Mouse (Mus musculus): ENCODE data around the gene Hlf.

Hlf gene

DNA sequence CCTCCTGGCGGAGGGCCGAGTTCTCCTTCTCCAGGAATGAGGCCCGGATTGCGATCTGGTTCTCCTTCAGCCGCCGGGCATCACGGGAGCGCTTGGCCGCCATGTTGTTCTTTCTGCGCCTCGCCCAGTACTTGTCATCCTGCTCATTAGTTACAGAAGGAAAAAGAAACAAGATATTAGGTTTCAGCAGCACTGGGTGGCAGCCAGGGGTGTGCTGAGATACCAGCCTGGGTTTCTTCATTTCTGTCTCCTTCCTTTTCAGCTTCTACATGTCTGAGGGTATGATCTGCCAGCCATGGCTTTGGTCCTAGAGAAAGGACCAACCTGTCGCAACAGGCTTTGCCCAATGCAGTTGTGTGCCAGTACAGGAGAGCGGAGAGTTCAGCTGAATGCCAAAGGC, 49.9 kb downstream of the Hlf start:
- DNase-seq (ENCODE audit: low spot score): no peak

DNA sequence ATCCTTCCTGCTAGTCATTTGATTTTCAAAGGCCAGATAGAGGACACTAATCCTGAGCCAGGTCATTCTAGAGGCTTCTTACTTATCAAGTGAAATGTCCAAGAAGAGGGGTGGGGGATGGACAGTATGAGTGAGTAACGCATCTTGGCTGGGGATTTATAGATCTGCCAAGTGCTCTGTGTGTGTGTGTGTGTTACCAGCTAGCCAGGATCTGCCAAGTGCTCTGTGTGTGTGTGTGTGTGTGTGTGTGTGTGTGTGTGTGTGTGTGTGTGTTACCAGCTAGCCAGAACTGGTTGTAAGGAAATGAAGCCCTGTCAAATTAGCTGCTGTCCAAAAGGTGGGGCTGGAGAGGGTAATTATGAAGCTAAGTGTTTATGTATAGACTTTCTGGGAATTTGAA, 55.9 kb downstream of the Hlf start:
- DNase-seq (ENCODE audit: low spot score): no peak

DNA sequence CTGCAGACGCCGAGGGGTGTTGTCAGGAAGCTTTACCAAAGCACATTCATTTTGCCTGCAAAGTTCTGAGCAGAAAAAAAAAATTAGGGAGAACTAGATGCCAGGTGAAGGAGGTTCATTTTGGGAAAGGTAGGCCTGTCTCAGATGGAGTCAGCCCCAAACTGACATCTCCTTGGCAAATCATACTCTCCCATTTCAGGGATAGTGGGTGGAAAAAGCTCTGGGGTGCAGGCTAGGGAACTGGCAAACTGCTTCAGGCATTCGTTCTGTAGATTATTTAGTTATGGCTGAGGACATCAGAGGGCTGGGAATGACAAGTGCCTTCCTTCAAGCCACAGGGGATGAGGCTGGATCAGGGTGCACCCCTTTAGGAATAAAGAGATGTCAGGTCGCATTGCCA, 58.0 kb downstream of the Hlf start:
- DNase-seq (ENCODE audit: low spot score): no peak

DNA sequence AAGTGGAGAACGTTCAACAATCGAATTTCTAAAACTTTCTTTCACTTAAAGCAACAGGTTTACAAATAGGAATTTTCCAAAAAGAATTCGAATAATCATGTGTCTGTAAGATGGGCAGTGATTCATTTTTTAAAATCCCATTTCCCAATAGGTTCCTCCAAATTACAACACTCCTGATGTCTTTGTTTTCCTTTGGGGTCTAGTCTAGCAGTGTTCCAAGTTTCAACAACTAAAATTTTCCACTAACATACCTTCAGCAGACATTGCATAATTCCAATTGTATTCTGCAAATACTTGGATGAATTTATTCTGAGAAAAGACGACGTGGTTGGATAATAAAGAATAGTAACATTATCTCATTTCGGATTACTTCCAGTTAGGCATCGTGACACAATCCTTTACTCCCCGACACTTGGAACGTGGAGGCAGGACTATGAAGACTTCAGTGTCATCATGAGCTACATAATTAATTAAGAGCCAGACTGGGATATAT, 60.4 kb downstream of the Hlf start:
- DNase-seq (ENCODE audit: low spot score): peak; percentile 19

DNA sequence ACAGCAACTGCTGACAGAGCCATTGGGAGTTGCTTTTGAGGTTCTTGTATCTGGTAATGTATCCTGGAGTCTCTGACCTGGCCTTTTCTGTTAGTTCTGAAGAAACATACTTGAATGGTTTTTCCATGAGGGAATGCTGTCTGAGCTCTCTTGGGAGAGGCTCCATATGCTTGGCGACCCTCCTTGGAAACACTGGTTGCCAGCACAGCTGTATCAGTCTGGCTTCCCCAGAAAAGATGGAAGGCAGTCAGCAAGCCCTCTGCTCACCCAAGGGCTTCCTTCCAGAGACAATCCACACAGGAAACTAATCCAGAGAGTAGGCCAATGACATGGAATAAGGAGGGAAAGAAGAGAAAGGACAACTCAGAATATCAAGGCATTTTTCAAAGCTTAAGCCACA, 63.9 kb downstream of the Hlf start:
- DNase-seq (ENCODE audit: low spot score): peak; percentile 11

DNA sequence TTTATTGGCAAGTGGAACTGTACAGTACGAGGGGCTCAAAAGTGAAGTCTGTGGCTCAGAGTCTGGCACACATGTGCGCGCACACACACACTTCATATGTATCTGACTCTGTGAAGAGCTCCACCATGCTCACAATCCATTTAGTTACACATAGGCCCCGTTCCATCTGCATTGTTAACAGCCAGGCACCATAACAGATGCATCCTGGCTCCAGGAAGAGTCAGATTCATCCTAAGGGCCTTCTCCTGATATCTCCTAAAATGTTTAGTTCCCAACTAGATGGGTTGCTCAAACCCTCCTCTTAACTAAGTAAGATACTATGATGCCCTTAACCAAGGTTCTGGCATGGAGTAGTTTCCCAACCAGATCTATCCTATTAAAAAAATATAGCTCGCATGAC, 64.5 kb downstream of the Hlf start:
- no peak for DNase-seq (ENCODE audit: low spot score)

DNA sequence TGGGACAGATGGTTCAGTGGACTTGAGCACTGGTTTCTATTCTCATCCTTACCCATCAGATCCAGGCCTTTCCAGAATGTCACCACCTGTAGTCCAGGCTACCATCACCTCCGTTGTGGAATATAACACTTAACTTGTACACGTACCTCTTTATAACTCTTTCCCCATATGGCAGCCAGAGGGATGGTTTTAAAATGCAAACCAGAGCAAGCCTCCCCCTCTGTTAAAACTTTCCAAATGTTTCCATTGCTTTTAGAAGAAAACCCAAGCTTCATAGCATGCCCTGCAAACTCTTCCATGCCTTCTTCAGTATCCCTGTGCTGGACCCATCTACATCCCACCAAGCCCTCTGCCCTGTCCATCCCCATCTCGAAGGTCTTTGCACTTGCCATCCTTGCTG, 66.1 kb downstream of the Hlf start:
- no peak for DNase-seq (ENCODE audit: low spot score)

DNA sequence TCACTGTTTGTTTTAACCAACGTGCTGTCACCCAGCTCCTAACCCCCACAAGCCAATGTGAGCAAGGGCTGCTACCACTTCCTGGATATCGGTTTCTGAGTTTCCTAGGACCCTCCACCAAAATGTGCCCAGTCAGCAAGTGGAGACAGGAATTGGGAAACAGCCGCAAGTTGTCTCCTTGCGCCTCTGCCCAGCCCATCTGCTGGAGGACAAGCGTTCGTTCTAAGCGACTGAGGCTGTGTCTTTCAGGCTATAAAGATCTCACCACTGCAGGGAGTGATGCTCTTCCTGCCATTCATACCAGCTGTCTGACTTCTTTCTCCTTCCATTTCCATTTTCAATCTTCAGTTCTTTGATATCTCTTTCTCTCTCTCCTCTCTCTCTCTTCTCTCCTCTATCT, 69.8 kb downstream of the Hlf start:
- DNase-seq (ENCODE audit: low spot score): no peak

DNA sequence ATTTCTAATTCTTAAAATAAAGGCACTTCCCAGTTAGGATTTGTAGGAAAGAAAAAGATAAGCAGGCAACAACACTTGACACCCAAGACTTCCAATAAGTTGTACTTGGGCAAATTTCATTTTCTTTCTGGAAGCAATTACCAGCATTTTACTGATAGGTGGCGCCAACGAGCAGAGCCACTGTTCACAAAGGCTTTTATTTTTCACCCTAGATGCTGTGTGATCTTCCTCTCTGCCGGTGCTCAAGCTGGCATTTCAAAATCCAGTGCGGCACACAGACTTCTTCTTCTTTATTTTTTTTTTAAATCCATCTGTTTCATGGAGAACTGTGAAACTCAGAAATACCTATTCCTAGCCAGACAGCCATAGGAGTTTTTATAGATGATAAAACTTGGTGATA, 73.2 kb downstream of the Hlf start:
- DNase-seq (ENCODE audit: low spot score): peak; percentile 60

DNA sequence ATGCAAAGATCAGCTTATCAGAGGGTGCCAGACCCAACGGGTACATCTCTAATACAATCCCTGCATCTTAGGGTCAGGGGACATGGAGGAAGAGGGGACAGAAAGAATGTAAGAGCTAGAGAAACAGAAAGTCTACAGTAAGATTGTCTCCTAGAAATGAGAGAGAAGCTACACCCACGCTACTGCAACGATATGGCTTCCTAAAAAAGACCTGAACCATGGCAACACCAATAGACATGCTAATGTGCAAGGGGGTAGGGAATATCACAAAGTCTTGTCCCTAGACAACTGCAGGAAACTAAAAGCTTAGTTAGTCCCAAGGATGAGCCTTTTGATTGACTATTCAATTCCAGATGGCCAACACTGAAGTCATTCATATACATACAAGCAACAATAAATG, 76.1 kb downstream of the Hlf start:
- DNase-seq (ENCODE audit: low spot score): no peak

DNA sequence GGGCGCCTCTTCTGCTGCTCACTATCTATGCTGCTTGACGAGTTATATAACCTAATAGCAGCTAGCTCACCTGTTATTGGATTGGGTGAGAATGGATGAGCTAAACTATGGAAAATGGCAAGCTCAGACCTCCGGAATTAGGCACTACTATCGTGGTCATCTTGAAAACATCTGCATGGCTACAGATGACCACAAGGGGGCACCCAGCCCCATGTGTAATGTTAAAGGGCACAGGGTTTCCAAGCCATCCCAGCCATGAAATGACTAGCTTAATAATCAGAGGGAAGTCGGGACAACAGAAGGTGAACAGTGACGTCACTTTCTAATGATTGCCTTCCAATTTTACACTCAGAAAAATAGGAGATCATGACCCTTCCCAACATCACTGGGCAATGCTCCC, 83.7 kb downstream of the Hlf start:
- peak; percentile 61 for DNase-seq (ENCODE audit: low spot score)

DNA sequence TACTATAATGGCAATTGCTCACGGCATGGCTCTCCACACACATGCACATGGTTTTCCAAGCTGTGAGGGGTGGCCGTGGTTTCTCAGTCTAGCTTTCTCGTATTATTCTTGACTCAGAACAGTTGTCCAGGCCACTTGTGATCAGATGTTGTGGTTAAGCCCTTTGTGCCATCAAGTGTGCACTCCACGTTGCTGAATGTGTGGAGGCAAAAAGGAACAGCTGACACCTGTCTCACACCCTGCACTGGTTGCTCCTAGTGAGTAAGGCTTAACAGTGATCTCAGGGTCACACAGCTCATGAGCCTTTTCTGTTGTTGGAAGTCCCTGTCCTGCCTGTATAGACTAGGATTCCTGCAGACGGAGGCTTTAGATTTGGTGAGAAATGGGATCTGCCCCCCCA, 84.6 kb downstream of the Hlf start:
- DNase-seq (ENCODE audit: low spot score): no peak

DNA sequence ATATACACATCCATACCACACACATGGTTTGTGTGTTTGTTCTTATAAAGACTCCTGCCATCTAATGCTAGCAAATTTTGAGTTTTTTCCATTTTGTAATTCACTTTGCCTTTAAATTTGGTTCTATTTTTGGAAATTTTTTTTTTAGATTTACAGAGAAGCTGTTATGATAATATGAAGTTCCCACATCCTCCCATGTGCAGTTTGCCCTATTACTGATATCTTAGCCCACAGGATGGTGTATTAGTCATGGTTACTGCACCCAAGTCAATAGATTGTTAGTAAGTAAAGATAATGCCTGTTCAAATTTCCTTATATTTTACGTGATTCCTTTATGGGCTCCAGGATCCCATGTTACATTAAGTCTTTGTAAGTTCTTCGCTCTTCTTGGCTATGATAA, 96.1 kb downstream of the Hlf start:
- DNase-seq (ENCODE audit: low spot score): no peak

DNA sequence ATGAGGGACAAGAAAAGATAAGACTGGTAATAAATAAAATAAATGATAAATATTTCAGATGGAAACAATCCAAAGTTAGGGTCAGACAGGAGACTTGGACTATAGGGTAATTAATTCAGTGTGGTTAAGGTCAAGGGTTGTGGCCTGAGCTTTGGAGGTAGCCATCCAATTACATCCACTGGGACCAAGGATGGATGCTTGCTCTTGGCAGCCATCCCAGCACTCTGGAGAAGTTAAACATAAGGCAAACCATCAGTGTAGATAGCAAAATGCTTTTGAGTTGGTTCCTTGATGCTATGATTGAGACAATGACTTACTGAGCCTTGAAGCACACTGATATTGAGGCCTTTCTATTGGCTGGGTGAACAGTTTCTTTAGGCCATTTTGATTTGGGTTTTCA, 97.9 kb downstream of the Hlf start:
- DNase-seq (ENCODE audit: low spot score): no peak

DNA sequence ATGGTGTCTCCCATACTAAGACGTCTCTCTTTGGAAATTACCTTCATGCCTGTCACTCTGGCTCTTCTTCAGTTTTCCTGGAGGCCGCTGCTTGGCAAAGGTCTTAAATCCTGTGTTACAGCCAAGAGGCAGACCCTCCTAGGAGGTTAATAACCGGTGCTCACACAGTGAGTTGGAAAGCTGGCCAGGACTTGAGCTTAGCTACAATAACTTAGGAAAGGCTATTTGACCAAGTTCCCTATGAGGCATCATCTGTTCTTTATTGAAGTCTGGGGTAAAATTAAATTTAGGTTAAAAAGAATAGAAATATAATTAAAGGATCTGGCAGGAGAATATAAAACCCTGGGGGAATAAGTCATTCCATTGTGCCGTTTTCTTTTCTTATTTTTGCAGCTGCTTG, 99.5 kb downstream of the Hlf start:
- no peak for DNase-seq (ENCODE audit: low spot score)

DNA sequence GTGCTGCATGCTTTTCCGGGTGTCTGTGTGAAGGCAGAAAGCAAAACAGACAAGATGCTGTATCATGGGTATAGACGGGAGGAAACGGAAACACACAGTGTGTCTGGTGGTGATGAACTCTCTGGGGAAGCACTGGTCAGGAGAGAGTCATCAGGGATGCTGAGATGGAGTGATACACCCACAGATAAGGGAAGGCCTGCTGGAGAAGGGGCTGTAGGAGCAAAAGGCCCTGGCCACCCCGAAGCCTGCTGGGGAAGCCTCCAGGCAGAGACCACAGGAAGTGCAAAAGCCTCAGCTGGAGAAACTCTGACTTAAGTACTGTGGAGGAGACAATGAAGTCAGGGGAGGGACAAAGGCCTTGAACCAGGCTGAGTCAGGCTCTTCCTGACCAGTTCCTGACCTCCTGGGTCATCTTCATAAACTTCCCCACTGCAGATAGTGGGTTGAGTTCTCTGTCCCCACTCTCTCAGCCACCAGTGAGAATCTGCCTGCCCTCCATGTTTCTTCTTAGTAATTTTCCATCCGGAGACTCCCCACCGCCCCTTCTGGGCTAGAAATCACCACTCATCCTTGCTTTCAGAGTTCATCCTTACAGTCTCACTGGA, 104.0 kb downstream of the Hlf start:
- no peak for DNase-seq (ENCODE audit: low spot score)
